Mouse (Mus musculus): ENCODE results near the gene Gnat2. TPM values are rescaled to one million over a fixed set of nuclear protein-coding genes. Genes with fewer than 3 reads are reported as not detected.

Gnat2 gene
- polyA plus RNA-seq (2014; fragmentation: Nextera tagmentation; extraction: Ambion mirVana): 0.33 and 0.99 TPM in 2 replicates

DNA sequence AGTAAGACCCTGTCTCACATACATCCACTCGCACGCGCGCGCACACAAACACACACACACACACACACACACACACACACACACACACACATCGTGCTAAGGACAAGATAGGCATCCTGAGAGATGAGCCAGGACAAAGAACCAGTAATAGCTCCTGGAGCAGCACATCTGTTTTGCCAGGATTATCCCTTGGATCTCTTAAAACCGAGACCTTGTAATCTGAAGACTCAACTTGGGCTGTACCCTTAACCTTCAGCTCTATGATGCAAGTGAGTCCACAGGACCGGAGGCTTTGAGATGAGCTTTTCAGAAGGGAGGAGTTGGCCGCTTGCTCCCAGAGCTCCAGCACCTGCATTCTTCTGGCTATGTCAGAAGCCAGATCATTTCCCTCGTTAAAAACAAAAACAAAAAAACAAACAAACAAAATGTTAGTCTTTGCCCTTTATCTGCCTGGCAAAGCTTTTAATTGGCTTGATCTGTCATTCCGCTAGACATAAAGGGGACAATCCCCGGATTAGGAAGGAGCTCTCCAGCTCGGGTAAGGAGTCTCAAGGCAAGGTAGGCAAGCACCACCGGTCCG is at the start of gene Gnat2:
Gene Gnat2 (plus strand): TSS at position 254 of the 580 bp plus-strand sequence.
- no peak for ATAC-seq (replicated peaks; ENCODE audit: low FRiP score)
- no peak within 1 kb of the TSS for H3K4me3 ChIP-seq (ENCODE audit: low read depth, low read length)

DNA sequence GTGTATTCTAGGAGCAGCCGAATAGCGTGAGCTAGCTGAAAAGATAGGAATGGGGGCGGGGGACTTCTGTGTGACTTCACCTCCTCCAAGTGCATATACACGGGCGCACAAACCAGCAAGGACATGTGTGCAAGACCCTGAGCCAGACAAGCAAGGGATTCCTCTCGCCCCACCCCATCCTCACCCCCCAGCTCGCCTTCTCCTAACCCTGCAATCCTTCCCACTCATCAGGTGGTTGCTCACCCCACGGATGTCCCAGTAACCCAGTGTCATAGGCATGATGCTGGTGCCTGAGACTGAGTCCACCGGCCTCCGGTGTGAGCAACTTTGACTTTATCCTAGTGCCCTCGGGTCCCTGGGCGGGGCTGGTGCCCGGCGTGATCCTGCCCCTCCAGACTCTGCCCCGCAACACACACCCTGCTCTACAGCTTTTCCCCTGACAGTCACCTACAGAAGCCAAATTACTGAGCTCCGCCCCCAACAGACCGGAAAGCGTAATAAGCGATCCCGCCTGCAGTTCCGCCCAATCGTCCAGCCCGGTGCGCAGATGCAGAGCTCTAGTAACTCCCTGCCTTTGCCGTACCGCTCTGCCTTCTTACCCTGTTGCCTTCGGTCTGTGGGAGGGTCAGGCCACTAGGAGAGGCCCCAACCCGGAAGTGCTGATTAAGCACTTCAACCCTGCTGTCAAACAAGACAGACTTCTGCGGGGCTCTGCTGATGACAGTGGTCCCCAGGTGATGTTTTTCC is 48.0 kb upstream of the Gnat2 start, which contains the start of gene Gstm4:
Gene Gstm4 (minus strand): TSS at position 501 of the 747 bp plus-strand sequence.
- H3K9me3 ChIP-seq (ENCODE audit: control insufficient read depth, low read length): no peaks in the 10 kb centered on the region
- peak; percentile 86 for ATAC-seq (replicated peaks; ENCODE audit: low FRiP score)
- peak within 1 kb of the TSS; percentile 84 for H3K4me2 ChIP-seq (ENCODE audit: low read depth, low read length, severe bottlenecking)
- H3K9ac ChIP-seq (ENCODE audit: low read length): peak within 1 kb of the TSS; percentile 64
- DNase-seq (ENCODE audit: low spot score): peak; percentile 85
- WGBS: 8% methylated on average over 29 of the region's 29 CpGs
- H3K4me1 ChIP-seq (replicated peaks; ENCODE audit: control insufficient read depth, insufficient read depth, low read length): no peaks in the 10 kb centered on the region
- peak within 1 kb of the TSS; percentile 44 for H3K4me3 ChIP-seq (ENCODE audit: low read depth, low read length)
- H3K27ac ChIP-seq (ENCODE audit: low read depth, low read length): no peak within 1 kb of the TSS
- no peaks in the 10 kb centered on the region for H3K36me3 ChIP-seq (ENCODE audit: control insufficient read depth, insufficient read depth, low read length)
- no peaks in the 10 kb centered on the region for H3K27me3 ChIP-seq (ENCODE audit: control insufficient read depth, insufficient read depth, low read length)

More for the DNA sequence above, at the start of gene Gnat2:
- Histone ChIP-seq H3K4me2 (ENCODE audit: low read depth, low read length, severe bottlenecking) (no peak within 1 kb of the TSS), H3K27me3 (ENCODE audit: control insufficient read depth, insufficient read depth, low read length) (no peaks in the 10 kb centered on the region), H3K9me3 (ENCODE audit: control insufficient read depth, low read length) (no peaks in the 10 kb centered on the region), H3K9ac (ENCODE audit: low read length) (no peak within 1 kb of the TSS), H3K36me3 (ENCODE audit: control insufficient read depth, insufficient read depth, low read length) (no peaks in the 10 kb centered on the region), H3K27ac (ENCODE audit: low read depth, low read length) (no peak within 1 kb of the TSS), H3K4me1 (replicated peaks; ENCODE audit: control insufficient read depth, insufficient read depth, low read length) (no peaks in the 10 kb centered on the region)
- DNase-seq (ENCODE audit: low spot score): no peak
- WGBS: 52% methylated on average over 15 of the region's 15 CpGs

DNA sequence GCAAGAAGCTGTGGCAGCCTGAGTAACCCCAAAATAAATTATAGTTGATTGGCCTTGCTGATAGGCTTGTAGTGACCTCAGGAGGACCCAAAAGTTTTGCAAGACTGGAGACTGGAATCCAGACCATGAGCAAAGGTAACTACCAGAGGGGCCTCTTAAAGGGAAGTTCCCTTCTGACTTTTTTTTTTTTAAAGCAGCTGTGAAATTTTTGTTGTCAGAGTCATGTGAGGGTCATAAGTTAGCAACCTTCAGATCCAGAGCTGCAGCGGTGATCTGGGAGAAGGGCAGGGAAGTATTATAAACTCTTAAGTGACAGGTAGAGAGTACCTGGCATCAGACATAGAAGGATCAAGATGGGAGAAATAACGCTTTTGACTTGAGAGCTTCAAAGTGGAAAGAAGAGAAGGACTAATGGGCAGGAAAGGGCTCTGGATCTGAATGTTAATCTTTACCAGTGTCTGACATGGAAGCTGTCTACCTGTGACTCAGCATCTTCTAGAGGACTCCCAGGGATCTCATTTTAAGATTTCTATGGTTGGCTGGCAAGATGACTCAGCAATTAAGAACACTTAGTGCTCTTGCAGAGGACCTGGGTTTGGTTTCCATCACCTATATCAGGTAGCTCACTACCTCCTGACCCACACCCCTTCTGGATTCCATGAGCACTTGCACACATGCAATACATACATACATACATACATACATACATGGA is 45.5 kb upstream of the Gnat2 start:
- WGBS: 97% methylated on average over 2 of the region's 2 CpGs
- no peaks in the 10 kb centered on the region for H3K4me1 ChIP-seq (replicated peaks; ENCODE audit: control insufficient read depth, insufficient read depth, low read length)
- no peak overlapping the region for H3K9ac ChIP-seq (ENCODE audit: low read length)
- no peak overlapping the region for H3K4me3 ChIP-seq (ENCODE audit: low read depth, low read length)
- no peak overlapping the region for H3K27ac ChIP-seq (ENCODE audit: low read depth, low read length)
- ATAC-seq (replicated peaks; ENCODE audit: low FRiP score) (no peak), DNase-seq (ENCODE audit: low spot score) (peak; percentile 13)
- H3K4me2 ChIP-seq (ENCODE audit: low read depth, low read length, severe bottlenecking): no peak overlapping the region
- H3K27me3 ChIP-seq (ENCODE audit: control insufficient read depth, insufficient read depth, low read length): no peaks in the 10 kb centered on the region
- H3K9me3 ChIP-seq (ENCODE audit: control insufficient read depth, low read length): no peaks in the 10 kb centered on the region
- no peaks in the 10 kb centered on the region for H3K36me3 ChIP-seq (ENCODE audit: control insufficient read depth, insufficient read depth, low read length)

DNA sequence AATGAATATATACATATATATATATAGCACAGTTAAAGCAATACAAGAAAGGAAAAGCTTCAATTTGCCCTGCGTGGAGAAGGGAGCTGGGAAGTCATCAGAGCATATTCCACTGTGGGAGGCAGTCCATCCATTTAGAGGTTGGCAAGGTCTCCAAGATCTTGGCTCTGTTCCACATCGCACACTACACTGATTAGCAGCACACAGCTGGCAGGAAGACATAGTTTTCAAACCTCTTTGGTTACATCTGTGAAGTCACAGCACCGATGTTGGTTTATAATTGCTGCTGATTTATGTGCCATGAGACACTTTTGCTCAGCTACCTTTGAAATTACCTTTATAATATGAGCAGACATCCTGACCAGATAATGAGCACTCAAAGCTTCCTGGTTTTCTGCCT is 44.3 kb upstream of the Gnat2 start:
- no peaks in the 10 kb centered on the region for H3K36me3 ChIP-seq (ENCODE audit: control insufficient read depth, insufficient read depth, low read length)
- 83% methylated on average over 3 of the region's 3 CpGs for WGBS
- H3K9ac ChIP-seq (ENCODE audit: low read length): no peak overlapping the region
- no peak overlapping the region for H3K4me2 ChIP-seq (ENCODE audit: low read depth, low read length, severe bottlenecking)
- no peak overlapping the region for H3K4me3 ChIP-seq (ENCODE audit: low read depth, low read length)
- H3K27ac ChIP-seq (ENCODE audit: low read depth, low read length): no peak overlapping the region
- H3K27me3 ChIP-seq (ENCODE audit: control insufficient read depth, insufficient read depth, low read length): no peaks in the 10 kb centered on the region
- DNase-seq (ENCODE audit: low spot score): no peak
- no peaks in the 10 kb centered on the region for H3K4me1 ChIP-seq (replicated peaks; ENCODE audit: control insufficient read depth, insufficient read depth, low read length)
- H3K9me3 ChIP-seq (ENCODE audit: control insufficient read depth, low read length): no peaks in the 10 kb centered on the region
- no peak for ATAC-seq (replicated peaks; ENCODE audit: low FRiP score)

DNA sequence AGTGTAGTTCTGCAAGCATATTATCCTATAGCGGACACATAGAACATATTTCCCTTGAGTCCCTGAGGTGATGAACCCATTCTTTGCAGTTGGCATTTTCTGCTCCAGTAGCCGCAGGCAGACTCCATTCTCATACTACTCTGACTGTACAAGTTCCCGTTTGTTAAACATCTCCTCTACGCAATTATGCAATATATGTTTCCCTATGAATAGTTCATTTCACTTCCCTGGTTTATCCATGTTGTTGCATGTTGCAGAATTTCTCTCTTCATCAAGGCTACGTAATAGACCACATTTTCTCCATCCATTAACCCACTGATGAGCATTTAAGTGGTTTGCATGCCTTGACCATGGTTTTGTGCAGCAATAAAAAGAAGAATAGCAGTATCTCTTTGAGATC is 42.1 kb upstream of the Gnat2 start:
- Histone ChIP-seq H3K4me3 (ENCODE audit: low read depth, low read length) (no peak overlapping the region), H3K36me3 (ENCODE audit: control insufficient read depth, insufficient read depth, low read length) (no peaks in the 10 kb centered on the region), H3K9ac (ENCODE audit: low read length) (no peak overlapping the region), H3K4me1 (replicated peaks; ENCODE audit: control insufficient read depth, insufficient read depth, low read length) (no peaks in the 10 kb centered on the region), H3K4me2 (ENCODE audit: low read depth, low read length, severe bottlenecking) (no peak overlapping the region), H3K9me3 (ENCODE audit: control insufficient read depth, low read length) (no peaks in the 10 kb centered on the region), H3K27ac (ENCODE audit: low read depth, low read length) (no peak overlapping the region), H3K27me3 (ENCODE audit: control insufficient read depth, insufficient read depth, low read length) (no peaks in the 10 kb centered on the region)
- 93% methylated on average over 5 of the region's 5 CpGs for WGBS
- ATAC-seq (replicated peaks; ENCODE audit: low FRiP score) (no peak), DNase-seq (ENCODE audit: low spot score) (no peak)

DNA sequence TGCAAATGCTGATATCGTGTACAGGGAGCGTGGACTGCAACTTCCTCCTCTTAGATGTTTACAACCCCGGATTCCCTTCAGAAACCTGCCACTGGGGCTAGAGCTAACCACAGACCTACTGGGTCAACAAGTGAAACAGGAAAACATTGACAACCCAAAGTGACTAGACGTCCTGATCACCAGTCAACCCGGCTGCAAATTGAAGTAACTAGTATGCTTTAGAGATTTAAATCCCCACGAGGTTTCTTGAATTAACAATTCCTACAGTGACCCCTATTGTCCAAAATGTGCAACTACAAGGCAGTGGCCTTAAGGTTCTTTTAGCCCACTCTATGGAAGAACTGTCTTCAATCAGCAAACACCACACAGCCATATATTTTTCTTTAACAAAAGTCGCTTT is 31.2 kb upstream of the Gnat2 start:
- Histone ChIP-seq H3K27me3 (ENCODE audit: control insufficient read depth, insufficient read depth, low read length) (no peaks in the 10 kb centered on the region), H3K4me1 (replicated peaks; ENCODE audit: control insufficient read depth, insufficient read depth, low read length) (no peaks in the 10 kb centered on the region), H3K4me2 (ENCODE audit: low read depth, low read length, severe bottlenecking) (no peak overlapping the region), H3K9me3 (ENCODE audit: control insufficient read depth, low read length) (no peaks in the 10 kb centered on the region), H3K27ac (ENCODE audit: low read depth, low read length) (no peak overlapping the region), H3K36me3 (ENCODE audit: control insufficient read depth, insufficient read depth, low read length) (no peaks in the 10 kb centered on the region), H3K4me3 (ENCODE audit: low read depth, low read length) (no peak overlapping the region), H3K9ac (ENCODE audit: low read length) (no peak overlapping the region)
- 24% methylated on average over 7 of the region's 7 CpGs for WGBS
- peak; percentile 67 for DNase-seq (ENCODE audit: low spot score)
- ATAC-seq (replicated peaks; ENCODE audit: low FRiP score): no peak

DNA sequence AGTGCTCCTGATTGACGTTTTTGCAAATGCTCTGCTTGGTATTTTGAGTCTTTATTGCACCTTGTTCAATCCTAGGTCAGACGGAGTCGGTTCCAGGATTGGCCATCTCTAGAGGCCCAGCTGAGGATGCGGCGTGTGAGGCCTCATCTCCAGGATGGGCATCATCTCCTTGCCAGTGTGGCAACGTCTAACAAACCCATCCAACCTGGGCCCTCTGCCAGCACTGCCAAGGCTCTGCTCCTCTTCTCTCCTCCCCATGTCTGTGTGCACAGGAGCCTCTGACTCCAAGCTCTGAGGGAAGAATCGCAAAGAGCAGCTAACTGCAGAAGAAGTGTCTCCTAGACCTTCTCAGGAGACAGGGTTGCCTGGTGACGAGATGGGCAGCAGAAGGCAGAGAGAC is 29.9 kb upstream of the Gnat2 start:
- WGBS: 85% methylated on average over 8 of the region's 8 CpGs
- H3K4me1 ChIP-seq (replicated peaks; ENCODE audit: control insufficient read depth, insufficient read depth, low read length): no peaks in the 10 kb centered on the region
- H3K4me2 ChIP-seq (ENCODE audit: low read depth, low read length, severe bottlenecking): no peak overlapping the region
- H3K36me3 ChIP-seq (ENCODE audit: control insufficient read depth, insufficient read depth, low read length): no peaks in the 10 kb centered on the region
- no peak overlapping the region for H3K27ac ChIP-seq (ENCODE audit: low read depth, low read length)
- no peak for DNase-seq (ENCODE audit: low spot score)
- H3K9ac ChIP-seq (ENCODE audit: low read length): no peak overlapping the region
- ATAC-seq (replicated peaks; ENCODE audit: low FRiP score): no peak
- H3K27me3 ChIP-seq (ENCODE audit: control insufficient read depth, insufficient read depth, low read length): no peaks in the 10 kb centered on the region
- H3K4me3 ChIP-seq (ENCODE audit: low read depth, low read length): no peak overlapping the region
- no peaks in the 10 kb centered on the region for H3K9me3 ChIP-seq (ENCODE audit: control insufficient read depth, low read length)

DNA sequence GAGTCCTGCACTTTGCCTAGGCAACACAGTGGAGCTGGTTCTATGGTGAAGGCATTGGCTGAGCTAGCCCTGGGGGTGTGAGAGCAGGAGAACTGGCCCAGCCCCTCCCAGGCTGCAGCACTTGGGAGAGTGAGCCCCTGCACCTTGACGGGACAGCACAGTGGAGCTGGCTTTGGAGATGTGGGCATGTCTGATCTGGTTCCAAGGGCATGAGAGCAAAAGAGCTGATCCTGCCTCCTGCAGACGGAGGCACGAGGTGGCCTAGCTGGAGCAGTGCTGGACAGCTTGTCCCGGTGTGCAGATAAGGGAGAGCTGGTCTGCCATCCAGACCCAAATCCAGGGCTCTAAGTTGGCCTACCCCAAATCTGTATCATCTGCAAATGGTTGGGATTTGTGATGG is 27.9 kb upstream of the Gnat2 start:
- DNase-seq (ENCODE audit: low spot score) (no peak), ATAC-seq (replicated peaks; ENCODE audit: low FRiP score) (no peak)
- no peak overlapping the region for H3K9ac ChIP-seq (ENCODE audit: low read length)
- H3K36me3 ChIP-seq (ENCODE audit: control insufficient read depth, insufficient read depth, low read length): no peaks in the 10 kb centered on the region
- WGBS: 80% methylated on average over 4 of the region's 4 CpGs
- H3K27me3 ChIP-seq (ENCODE audit: control insufficient read depth, insufficient read depth, low read length): no peaks in the 10 kb centered on the region
- H3K4me3 ChIP-seq (ENCODE audit: low read depth, low read length): no peak overlapping the region
- no peak overlapping the region for H3K27ac ChIP-seq (ENCODE audit: low read depth, low read length)
- no peak overlapping the region for H3K4me2 ChIP-seq (ENCODE audit: low read depth, low read length, severe bottlenecking)
- H3K9me3 ChIP-seq (ENCODE audit: control insufficient read depth, low read length): no peaks in the 10 kb centered on the region
- no peaks in the 10 kb centered on the region for H3K4me1 ChIP-seq (replicated peaks; ENCODE audit: control insufficient read depth, insufficient read depth, low read length)
